Mouse (Mus musculus) megakaryocyte, embryonic 14.5 days (primary cell): ENCODE data around the gene Lamb3. TPM values are rescaled to one million over a fixed set of nuclear protein-coding genes. Genes with fewer than 3 reads are reported as not detected.

Source experiments
- H3K27me3 ChIP-seq: replicated peaks from 2 replicates; pipeline ENCODE3; 2012; ENCODE audit warnings: inconsistent platforms
- H3K36me3 ChIP-seq: replicated peaks from 2 replicates; pipeline ENCODE3; 2012; ENCODE audit warnings: low read length, inconsistent platforms, mixed read lengths
- H3K4me1 ChIP-seq: 2 replicates; pipeline ENCODE4 v1.6.1; 2012; ENCODE audit warnings: inconsistent platforms
- H3K4me3 ChIP-seq: replicated peaks from 2 replicates; pipeline ENCODE3; 2012; ENCODE audit warnings: moderate library complexity, mild to moderate bottlenecking, inconsistent platforms
- H3K9me3 ChIP-seq: 2 replicates; pipeline ENCODE4 v1.6.1; 2012; ENCODE audit warnings: inconsistent platforms
- FLI1 ChIP-seq: IDR thresholded peaks from 2 replicates; pipeline ENCODE4 v1.6.1; 2012; ENCODE audit warnings: low read length, inconsistent platforms, mixed read lengths
- GATA1 ChIP-seq: IDR thresholded peaks from 3 replicates; pipeline ENCODE4 v1.6.1; 2012; ENCODE audit warnings: mixed read lengths, low read length, inconsistent platforms, borderline replicate concordance
- polyA plus RNA-seq: library from polyadenylated mRNA; stranded (reverse); fragments of >175 nt; gene quantifications from 2 replicates; pipeline ENCODE4 v1.2.3, GENCODE M21; 2012; ENCODE audit warnings: low replicate concordance; ENCODE audit not compliant: insufficient read depth

Lamb3 gene
- polyA plus RNA-seq, 1 experiment, result 0.31 TPM

- H3K4me1 ChIP-seq, result peaks cover 69% of the 10 kb centered on the region
These were observed 6.7 kb upstream of the Lamb3 start for GRCm38 (mm10) chr1:193200640-193201382.

DNA sequence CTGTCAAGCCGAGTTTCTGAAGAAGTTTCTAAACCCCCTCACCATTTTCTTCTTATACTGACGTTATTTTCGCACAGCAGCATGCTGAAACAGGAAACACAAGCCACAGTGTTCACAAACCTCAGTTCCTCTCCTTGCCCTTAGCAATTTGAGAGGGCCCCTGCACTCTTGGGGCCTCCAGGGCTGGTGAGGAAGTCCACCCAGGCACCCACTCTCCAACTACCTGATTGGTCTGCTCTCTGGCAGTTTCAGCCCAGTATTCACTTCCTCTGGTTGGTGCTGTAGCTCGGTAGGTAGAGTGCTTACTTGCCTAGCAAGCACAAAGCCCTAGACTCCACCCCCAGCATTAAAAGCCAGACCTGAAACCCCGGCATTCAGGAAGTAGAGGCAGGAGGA, 6.1 kb upstream of the Lamb3 start, which contains the start of gene Traf3ip3:
Traf3ip3 (minus strand) TSS at position 321 of the 396 bp plus-strand sequence.
- Histone ChIP-seq H3K4me3 (peak within 1 kb of the TSS; percentile 90), H3K4me1 (peaks cover 64% of the 10 kb centered on the region), H3K36me3 (peaks cover 26% of the 10 kb centered on the region), H3K27me3 (no peaks in the 10 kb centered on the region), H3K9me3 (no peaks in the 10 kb centered on the region)
- TF ChIP-seq GATA1, result no peak
- TF ChIP-seq FLI1, result no peak

More at GRCm38 (mm10) chr1:193200640-193201382, 6.7 kb upstream of the Lamb3 start:
- Histone ChIP-seq H3K4me3 (peak overlapping the region; percentile 90), H3K9me3 (no peaks in the 10 kb centered on the region), H3K36me3 (peaks cover 32% of the 10 kb centered on the region), H3K27me3 (no peaks in the 10 kb centered on the region)
- TF ChIP-seq FLI1 (no peak), GATA1 (no peak)

GRCm38 (mm10) chr1:193203821-193204220, 3.7 kb upstream of the Lamb3 start:
- H3K4me1 ChIP-seq, result peaks cover 53% of the 10 kb centered on the region
- TF ChIP-seq FLI1 (no peak), GATA1 (no peak)
- H3K4me3 ChIP-seq, result no peak overlapping the region
- H3K27me3 ChIP-seq, result no peaks in the 10 kb centered on the region
- peaks cover 6% of the 10 kb centered on the region for H3K36me3 ChIP-seq
- H3K9me3 ChIP-seq, result no peaks in the 10 kb centered on the region

DNA sequence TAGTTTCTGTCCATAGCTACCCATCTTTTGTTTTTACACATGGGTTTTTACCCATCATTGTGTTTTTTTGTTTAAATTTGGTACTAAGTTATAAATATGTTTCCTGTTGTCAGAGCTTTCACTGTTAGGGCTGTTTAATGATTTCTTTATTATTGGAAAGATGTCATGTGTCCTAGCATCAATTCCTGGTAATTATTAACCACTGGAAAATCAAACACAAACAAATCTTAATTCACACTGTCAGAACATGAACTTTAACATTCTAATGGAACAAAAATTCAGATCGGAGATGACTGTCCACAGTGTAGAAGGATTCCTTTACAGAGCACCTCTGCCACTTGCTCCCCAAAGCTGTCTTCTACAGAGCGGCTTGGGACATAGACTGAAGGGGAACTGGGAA, 2.1 kb upstream of the Lamb3 start:
- peaks cover 36% of the 10 kb centered on the region for H3K4me1 ChIP-seq
- TF ChIP-seq GATA1 (no peak), FLI1 (no peak)
- H3K27me3 ChIP-seq, result no peaks in the 10 kb centered on the region
- H3K9me3 ChIP-seq, result no peaks in the 10 kb centered on the region
- H3K4me3 ChIP-seq, result no peak overlapping the region
- H3K36me3 ChIP-seq, result no peaks in the 10 kb centered on the region

DNA sequence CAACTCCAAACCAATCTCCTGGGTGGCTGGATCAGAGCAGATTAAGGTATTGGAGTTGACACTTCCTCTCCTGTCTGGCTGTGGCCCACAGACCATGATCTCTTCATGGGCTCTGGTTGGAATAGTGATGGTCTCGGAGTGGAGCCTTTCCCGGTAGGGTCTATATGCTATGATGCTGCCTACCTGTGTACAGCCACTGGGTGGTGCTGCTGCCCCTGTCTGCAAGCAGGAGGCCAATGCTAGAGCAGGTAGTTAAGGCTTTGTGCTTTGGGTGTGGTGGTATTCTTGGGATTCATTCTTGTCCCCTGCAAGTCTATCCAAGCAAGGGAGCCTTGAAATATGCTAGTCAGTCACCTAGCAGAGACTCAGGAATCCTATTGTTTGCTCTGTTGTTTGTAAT, 679 bp downstream of the Lamb3 start:
- Histone ChIP-seq H3K9me3 (no peaks in the 10 kb centered on the region), H3K27me3 (peaks cover 2% of the 10 kb centered on the region), H3K36me3 (no peaks in the 10 kb centered on the region), H3K4me3 (no peak overlapping the region), H3K4me1 (peaks cover 22% of the 10 kb centered on the region)
- TF ChIP-seq GATA1 (no peak), FLI1 (no peak)

- peaks cover 5% of the 10 kb centered on the region for H3K27me3 ChIP-seq
- TF ChIP-seq FLI1, result no peak
- TF ChIP-seq GATA1, result no peak
- H3K36me3 ChIP-seq, result no peaks in the 10 kb centered on the region
- no peaks in the 10 kb centered on the region for H3K9me3 ChIP-seq
- no peak overlapping the region for H3K4me3 ChIP-seq
- H3K4me1 ChIP-seq, result peaks cover 16% of the 10 kb centered on the region
These were observed 3.9 kb downstream of the Lamb3 start for GRCm38 (mm10) chr1:193211371-193211770.

DNA sequence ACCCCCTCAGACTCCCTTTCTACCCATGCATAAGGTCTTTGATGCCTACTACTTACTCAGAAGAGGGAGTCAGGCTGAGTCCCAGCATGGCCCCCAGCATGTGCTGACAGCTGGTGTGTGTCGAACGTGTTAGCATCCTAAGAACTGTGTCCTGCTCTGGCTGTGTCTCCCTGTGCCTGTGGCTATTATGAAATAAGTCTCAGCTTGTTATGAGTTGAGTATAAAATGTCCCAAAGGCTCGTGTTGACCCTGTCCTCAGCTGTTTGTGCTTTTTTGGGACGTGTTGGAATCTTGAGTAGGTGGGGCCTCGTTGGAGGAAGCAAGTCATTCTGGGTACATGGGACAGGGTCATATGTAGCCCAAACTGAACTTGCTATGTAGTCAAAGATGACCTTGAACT, 6.6 kb downstream of the Lamb3 start:
- no peaks in the 10 kb centered on the region for H3K36me3 ChIP-seq
- H3K4me3 ChIP-seq, result no peak overlapping the region
- TF ChIP-seq GATA1, result no peak
- no peak for TF ChIP-seq FLI1
- H3K4me1 ChIP-seq, result peaks cover 5% of the 10 kb centered on the region; the same call in 1 of the 2 replicates
- H3K27me3 ChIP-seq, result peaks cover 5% of the 10 kb centered on the region
- peaks cover 4% of the 10 kb centered on the region for H3K9me3 ChIP-seq

- H3K36me3 ChIP-seq, result no peaks in the 10 kb centered on the region
- peaks cover 5% of the 10 kb centered on the region; the same call in 1 of the 2 replicates for H3K4me1 ChIP-seq
- peaks cover 5% of the 10 kb centered on the region for H3K27me3 ChIP-seq
- H3K9me3 ChIP-seq, result peaks cover 4% of the 10 kb centered on the region
- H3K4me3 ChIP-seq, result no peak overlapping the region
- no peak for TF ChIP-seq GATA1
- TF ChIP-seq FLI1, result no peak
These were observed 8.5 kb downstream of the Lamb3 start for GRCm38 (mm10) chr1:193216000-193216399.

GRCm38 (mm10) chr1:193220408-193220807, 12.9 kb downstream of the Lamb3 start:
- H3K4me1 ChIP-seq, result no peaks in the 10 kb centered on the region; the same call in 1 of the 2 replicates

GRCm38 (mm10) chr1:193225531-193225930, 18.0 kb downstream of the Lamb3 start:
- TF ChIP-seq FLI1 (no peak), GATA1 (no peak)
- H3K9me3 ChIP-seq, result no peaks in the 10 kb centered on the region
- H3K4me1 ChIP-seq, result no peaks in the 10 kb centered on the region; the same call in 1 of the 2 replicates
- no peaks in the 10 kb centered on the region for H3K27me3 ChIP-seq
- H3K36me3 ChIP-seq, result no peaks in the 10 kb centered on the region
- H3K4me3 ChIP-seq, result no peak overlapping the region

More at GRCm38 (mm10) chr1:193220408-193220807, 12.9 kb downstream of the Lamb3 start:
- Histone ChIP-seq H3K4me3 (no peak overlapping the region), H3K27me3 (no peaks in the 10 kb centered on the region), H3K36me3 (no peaks in the 10 kb centered on the region), H3K9me3 (peaks cover 4% of the 10 kb centered on the region)
- no peak for TF ChIP-seq FLI1
- TF ChIP-seq GATA1, result no peak
